8 mouse cellular contexts compared by ENCODE assay signal in the genomic region with DNA sequence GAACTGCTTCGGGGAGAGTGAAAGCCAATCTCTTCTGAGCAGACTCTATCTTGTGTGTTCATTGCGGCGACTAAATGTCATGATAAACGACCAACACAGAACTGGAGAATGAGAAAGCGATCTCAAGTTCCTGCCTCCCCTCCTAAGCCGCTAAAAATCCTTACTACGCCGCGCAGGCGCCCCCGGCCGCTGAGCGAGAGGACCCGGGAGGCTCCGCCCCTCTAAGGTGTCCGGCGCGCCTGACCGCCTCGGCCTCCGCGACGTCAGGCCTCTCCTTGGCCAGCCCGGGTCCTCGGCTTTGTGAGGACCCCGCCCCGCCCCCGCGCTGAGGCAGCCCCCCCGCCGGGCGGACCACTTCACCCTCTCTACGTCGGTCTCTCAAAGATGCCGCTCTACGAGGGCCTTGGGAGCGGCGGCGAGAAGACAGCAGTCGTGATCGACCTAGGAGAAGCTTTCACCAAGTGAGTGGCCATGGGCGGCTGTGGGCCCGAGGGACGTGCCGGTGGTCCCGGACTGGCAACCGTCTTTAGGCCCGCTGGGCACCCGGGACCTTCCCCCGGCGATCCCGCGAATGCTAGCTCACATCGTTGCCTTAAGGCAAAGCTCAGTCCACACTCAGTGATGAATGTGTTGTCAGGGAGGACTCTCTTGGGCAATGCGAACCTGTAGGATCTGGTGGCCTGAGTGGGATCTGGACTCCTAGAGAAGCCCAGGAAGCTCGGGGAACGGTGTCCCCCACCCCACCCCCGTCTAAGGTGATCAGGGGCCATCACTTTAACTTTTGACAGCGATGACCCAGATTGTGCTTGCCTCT. TPM values are rescaled to one million over a fixed set of nuclear protein-coding genes. Genes with fewer than 3 reads are reported as not detected.
A peak's percentile ranks its signal among the peaks of the same experiment; 100 is the strongest.
DNase-seq lines count a peak whose midpoint lies in the region; ATAC-seq and TF ChIP-seq lines count a peak whose summit lies in the region.

A gene (plus strand): TSS at position 287 of the 814 bp plus-strand sequence.

- TF ChIP-seq CTCF in lung, adult 2 months (IDR thresholded peaks at IDR 0.05; ENCODE audit: insufficient read depth, low read length) = no peak

- H3K4me3 ChIP-seq in forebrain, embryonic 15.5 days = peak within 1 kb of the TSS; percentile 78
- peak within 1 kb of the TSS; percentile 91 for H3K4me3 ChIP-seq in lung, adult 2 months (replicated peaks; ENCODE audit: extremely low read depth, low read depth, low read length)

- WGBS in forebrain, embryonic 15.5 days = under 1% methylated on average over 59 of the region's 59 CpGs
- under 1% methylated on average over 59 of the region's 59 CpGs for WGBS in lung, adult 2 months

- peak within 1 kb of the TSS; percentile 90 for H3K27ac ChIP-seq in forebrain, embryonic 15.5 days (replicated peaks)

- peak within 1 kb of the TSS; percentile 94 for H3K9ac ChIP-seq in forebrain, embryonic 15.5 days (replicated peaks)

- peaks cover 12% of the 10 kb centered on the region for H3K4me1 ChIP-seq in forebrain, embryonic 15.5 days
- H3K4me1 ChIP-seq in lung, adult 2 months (ENCODE audit: control insufficient read depth, insufficient read depth, low read length) = peaks cover 5% of the 10 kb centered on the region

- peak; percentile 90 for DNase-seq in ES-CJ7 (ENCODE audit: low read depth, low spot score)
- peak; percentile 89 for DNase-seq in cerebellum, adult 11 months
- peak; percentile 89 for DNase-seq in heart, postnatal 25 days (ENCODE audit: low spot score)
- DNase-seq in layer of hippocampus, adult 18-20 months (ENCODE audit: low spot score in 2 of 2) = peak; percentile 90 to 92
- peak; percentile 89 for DNase-seq in lung, adult 2 months
- DNase-seq in thymus, adult 18-20 months = peak; percentile 81 to 85

- intact Hi-C loops in heart, postnatal 25 days (cut with DNase I) = loop anchor here (2.0 kb wide), 1 partner anchor 27 kb away; no protein-coding TSS in a partner anchor

- peak; percentile 67; the same call in 1 of the 2 replicates for TF ChIP-seq POLR2A in lung, adult 2 months (IDR thresholded peaks at IDR 0.05; ENCODE audit: borderline replicate concordance, extremely low read depth, low read depth, low read length)

- peaks cover 13% of the 10 kb centered on the region for H3K36me3 ChIP-seq in forebrain, embryonic 15.5 days

- peak within 1 kb of the TSS; percentile 62 for H3K4me2 ChIP-seq in forebrain, embryonic 15.5 days (replicated peaks)

- ATAC-seq in forebrain, embryonic 15.5 days (replicated peaks) = peak; percentile 98
- peak; percentile 92 for ATAC-seq in neutrophil, adult 5-6 weeks (ENCODE audit: extremely low read depth, insufficient number of reproducible peaks, low FRiP score, poor library complexity, severe bottlenecking)

- no peaks in the 10 kb centered on the region for H3K9me3 ChIP-seq in forebrain, embryonic 15.5 days

- no peaks in the 10 kb centered on the region for H3K27me3 ChIP-seq in forebrain, embryonic 15.5 days

RNA-seq across cellular contexts. Expression of the gene that starts here (rescaled TPM):
- 223 and 242 TPM in 2 replicates for polyA plus RNA-seq in forebrain, embryonic 15.5 days (2015; fragmentation: Nextera tagmentation; extraction: Ambion mirVana)
- total RNA-seq in heart, postnatal 25 days (2021) = 100 to 1,000 TPM; 133 to 135 TPM
- total RNA-seq in layer of hippocampus, adult 18-20 months (2021) = 100 to 1,000 TPM; 149 to 160 TPM
- polyA plus RNA-seq in lung, adult 2 months (2012; rRNA removed) = 11.7 and 26.5 TPM in 2 replicates
- total RNA-seq in neutrophil, adult 5-6 weeks (2017) = 67.3 and 84.8 TPM in 2 replicates

Comparison
In these comparisons a context has a peak if more than half of its experiments do, and no peak if none do; other contexts are left out.
1. Peak in every context shown above with its lines: DNase-seq, ATAC-seq, H3K4me3 ChIP-seq and H3K27ac ChIP-seq.